Mouse (Mus musculus) fat pad, adult 2 months (tissue): Measurements from ENCODE around the gene Nox1.

ENCODE experiments used
- DNase-seq: peaks from one replicate; pipeline ENCODE4 v3.0.0-alpha.2; 2011; ENCODE audit warnings: low read depth, low spot score; ENCODE audit errors: extremely low read depth

Gene Nox1

DNA sequence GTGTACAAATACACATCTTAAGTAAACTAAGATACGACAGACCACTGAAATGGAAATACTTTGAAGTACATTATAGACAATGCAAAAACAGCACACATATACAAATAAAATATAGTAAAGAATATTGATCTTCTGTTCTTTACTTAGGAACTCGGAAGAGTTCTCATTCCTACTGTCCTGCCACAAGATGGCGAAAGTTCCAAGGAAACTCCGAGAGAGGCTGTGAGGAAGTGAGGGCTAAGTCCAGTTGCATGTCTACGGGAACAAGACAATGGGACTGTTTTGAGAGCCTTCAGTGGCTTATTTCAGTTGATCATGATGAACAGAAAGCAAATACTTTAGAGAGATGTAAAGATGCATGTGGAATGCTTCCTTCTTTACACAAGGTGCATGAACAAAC lies 89.5 kb downstream of the Nox1 start:
- DNase-seq: no peak

DNA sequence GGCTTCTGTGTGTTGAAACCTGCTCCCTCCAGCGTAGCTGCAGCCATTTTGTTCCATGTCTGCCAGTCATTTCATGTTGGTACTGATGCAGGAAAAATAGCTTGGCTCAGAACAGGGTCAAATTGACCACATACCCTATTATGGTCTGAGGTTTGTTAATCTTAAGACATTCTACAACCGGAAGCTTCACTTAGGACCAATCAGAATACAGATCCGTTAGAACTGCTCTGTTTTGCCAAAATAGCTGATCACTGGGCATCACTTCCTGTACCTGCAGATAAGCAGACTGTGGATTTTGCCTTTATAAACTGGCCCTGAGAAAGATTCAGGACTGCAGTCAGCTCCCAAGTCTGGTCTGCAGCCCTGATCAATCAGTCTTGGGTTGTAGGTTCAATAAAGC lies 93.2 kb downstream of the Nox1 start:
- no peak for DNase-seq

DNA sequence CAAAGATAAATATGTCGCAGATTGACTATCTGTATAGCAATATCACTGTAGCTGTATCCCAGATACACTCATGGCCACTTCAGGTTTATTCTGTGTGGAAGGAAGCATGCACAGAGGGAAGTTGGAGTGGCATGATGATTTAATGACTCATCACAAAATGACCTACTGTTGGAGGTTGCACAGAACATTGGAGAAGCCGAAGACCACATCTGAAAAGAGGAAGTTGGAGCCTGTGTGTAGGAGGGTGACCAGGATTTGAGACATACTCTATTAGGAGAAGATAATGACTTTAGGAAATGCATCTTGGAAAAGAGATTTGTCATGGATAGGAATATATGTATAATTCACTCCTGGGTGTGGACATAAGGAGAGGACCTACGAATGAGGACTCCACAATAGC lies 105.3 kb downstream of the Nox1 start:
- no peak for DNase-seq

DNA sequence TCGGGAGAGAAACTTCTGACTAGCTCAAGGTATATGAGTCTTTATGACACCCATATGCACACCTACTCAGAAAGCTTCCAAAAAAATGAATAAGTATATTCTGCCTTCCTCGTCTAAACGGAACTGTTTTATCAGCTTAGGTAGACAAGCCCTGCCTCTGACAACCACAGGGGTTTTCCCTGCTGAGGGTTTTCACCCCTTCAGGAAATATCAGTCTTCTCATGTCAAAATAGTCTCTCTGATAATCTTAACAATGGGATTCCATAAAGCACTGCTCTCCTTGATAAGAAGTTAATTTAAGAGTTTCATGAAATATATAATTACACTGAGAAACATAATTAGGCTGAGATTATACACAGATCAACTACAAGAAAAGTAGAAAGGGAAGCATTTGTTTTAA lies 110.0 kb downstream of the Nox1 start:
- no peak for DNase-seq

DNA sequence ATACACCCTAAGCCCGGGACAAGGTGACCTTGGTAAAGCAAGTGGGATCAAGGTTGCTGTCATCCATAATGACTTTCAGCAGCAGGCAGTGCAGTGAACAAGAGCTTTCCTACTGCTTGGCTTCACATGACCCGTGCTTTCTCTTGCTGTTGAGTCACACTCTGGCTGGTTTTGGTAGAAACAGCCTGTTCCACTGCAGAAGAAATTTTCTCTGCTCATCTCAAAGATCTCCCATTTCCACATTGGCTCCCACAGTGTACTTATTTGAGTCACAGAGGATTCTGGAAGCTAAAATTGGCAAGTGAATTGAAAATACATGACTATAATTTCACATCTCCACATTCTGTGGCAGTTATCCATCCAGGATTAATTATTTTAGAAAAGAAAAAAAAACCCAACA lies 119.1 kb downstream of the Nox1 start:
- DNase-seq: no peak

DNA sequence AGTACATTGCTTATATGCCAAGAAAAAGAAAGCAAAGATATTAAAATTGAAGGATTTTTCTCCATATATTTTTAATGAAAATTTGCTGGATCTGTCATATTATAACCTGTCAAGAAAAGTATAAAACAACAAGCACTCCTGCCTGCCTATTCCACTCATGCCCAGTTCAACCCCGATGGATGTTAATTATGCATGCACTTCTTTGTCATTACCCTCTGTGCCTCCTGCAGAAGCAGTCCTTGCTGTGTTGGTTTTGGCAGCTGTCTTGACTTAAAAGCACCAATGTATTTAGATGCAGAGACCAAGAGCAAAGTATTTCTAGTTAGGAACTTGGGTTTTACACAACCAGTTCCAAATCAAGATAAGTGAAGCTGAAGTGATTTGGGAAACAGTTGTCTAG lies 136.3 kb downstream of the Nox1 start:
- no peak for DNase-seq

DNA sequence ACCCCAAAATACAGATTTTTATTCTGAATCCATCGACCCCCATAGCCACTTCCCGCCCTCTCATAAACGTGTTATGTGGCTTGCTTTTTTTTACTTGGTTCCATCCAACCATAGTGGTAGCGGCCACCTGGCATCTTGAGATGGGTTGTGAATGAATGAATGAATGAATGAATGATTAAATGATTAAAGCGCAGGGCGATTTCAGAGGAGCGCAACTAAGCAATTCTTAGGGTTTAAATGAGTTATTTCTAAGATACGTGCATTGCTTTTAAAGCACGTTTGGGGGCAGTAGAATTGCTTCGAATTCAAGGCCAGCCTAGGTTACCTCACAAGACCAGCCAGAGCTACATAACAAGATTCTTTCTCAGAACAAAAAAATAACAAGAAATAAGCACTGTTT lies 162.0 kb downstream of the Nox1 start:
- DNase-seq: no peak

DNA sequence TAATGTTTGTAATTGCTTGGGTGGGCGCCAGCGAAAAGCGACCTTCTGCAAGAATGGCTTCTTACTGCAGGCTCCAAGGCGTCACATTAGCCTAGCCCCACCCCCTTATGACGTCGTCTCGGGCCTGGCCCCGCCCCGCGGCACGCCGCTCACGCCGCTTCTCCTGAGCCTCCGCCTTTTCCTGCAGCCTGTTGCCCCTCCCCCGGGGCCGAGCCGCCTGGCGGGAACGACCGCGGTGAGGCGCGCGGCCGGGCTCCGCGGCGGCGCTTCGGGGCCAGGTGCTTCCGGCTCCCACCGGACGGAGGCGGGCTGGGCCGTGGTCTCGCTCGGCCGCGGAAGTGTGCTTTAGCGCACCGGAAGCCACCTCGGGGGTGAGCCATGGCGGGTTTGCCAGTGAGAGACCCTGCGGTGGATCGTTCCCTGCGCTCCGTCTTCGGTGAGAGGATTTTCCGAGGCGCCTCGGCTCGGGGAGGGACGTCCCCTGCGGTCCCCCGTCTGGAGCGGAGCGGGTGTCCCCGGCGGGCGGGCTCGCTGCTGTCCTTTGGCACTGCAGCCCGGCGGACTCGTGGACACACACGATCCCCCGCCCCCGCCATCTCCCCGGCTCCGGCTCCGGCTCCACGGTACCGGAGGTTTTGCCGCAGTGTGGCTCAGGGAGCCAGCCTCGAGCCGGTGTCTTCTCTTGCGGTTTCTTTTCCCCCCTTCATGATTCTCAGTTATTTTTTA lies 162.6 kb downstream of the Nox1 start, which contains the start of gene Cstf2:
Gene Cstf2, plus strand, starts transcription at position 201 of the 726 bp plus-strand sequence.
- no peak for DNase-seq

DNA sequence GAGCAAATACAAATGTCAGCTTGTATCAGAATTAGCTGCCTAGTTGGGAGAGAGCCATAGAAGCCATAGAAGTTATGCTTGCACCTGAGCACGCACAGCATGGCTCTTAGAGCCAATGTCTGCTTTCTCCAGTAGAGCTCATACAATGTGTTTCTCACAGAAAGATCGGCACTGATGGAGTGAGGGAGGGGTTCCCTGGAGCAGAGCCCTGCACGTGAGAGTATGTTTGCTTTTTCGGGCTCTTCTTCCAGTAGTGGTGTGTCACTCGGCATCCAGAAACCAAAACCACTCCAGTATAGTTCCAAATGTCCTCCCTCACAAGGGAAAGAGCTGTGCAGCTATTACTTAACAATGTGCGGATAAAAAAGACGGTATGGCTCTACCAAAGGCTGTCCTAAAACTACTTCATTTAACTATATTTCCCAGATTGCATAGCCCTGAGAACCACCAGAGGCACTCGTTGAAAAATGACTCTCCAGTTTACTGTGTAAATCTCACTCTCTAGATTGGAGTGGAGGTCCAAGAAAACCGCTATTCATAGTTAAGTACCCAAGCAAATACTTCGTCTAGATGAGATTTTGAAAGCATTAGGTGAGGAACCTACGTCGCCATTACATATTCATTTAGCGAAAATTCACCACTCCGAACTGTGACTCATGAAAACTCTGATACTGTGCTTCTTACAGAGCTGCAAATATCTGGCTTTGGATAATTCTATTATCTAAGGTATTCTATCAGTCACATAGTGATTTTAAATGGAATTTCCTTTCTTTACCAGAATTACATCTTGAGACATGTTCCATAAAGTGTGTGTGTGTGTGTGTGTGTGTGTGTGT lies 163.5 kb downstream of the Nox1 start:
- no peak for DNase-seq

DNA sequence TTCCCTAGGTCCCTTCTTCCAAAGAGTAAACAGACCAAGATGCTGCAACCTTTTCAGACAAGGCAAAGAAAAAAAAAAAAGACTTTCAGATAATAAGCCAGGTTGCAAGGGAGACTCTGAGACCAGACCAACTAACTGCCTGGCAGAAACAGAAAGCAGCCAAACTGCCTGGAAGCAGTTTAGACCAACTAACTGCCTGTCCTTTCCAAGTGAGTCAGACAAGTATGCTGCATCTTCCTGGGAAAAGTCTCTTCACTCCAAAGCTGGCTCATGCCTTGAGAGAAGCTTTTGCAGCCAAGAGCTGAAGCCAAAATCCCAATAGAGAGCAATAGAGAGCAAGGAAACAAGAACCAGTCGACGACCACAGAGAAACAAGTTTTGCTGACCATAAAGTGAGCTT lies 164.9 kb downstream of the Nox1 start:
- DNase-seq: no peak

DNA sequence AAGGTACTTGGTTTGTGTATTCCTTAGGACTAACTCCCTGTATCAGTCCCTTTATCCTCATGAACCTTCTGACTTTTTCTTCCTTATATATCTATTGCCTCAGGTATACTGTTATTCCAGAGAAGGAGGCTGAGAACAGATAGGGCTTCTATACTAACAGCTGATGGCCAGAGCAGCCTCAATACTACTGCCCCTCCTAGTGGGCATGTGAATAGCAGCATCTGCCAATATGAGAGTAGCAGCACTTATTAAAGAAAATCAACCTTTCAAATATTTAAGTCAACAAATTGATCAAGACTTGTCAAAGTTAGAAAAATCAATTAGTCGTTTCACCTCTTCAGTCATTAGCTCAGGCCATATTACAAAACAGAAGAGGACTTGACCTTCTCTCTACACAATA lies 172.8 kb downstream of the Nox1 start:
- DNase-seq: no peak
